Mouse (Mus musculus) G1E (cell line): ENCODE measurements around the gene Ugt1a1.

Experiments
- CTCF ChIP-seq: IDR thresholded peaks from 2 replicates; pipeline ENCODE4 v1.5.1; 2012; ENCODE audit warnings: low read depth, low read length, inconsistent platforms, mixed read lengths
- POLR2AphosphoS5 ChIP-seq: IDR thresholded peaks from 2 replicates; pipeline ENCODE4 v1.6.1; 2012; ENCODE audit warnings: low read depth, low read length, inconsistent platforms; ENCODE audit not compliant: insufficient replicate concordance
- TAL1 ChIP-seq: conservative IDR thresholded peaks from 2 replicates; pipeline ENCODE4 v1.6.1; 2012; ENCODE audit warnings: low read depth, low read length, inconsistent platforms, mixed read lengths

- TF ChIP-seq CTCF (no peak), TAL1 (no peak), POLR2AphosphoS5 (no peak)
Observed at GRCm38 (mm10) chr1:88233421-88234247, 21.9 kb downstream of the Ugt1a1 start.
